Mouse (Mus musculus) lung, embryonic 14.5 days (tissue): Measurements from ENCODE around the gene Gm20388. TPM values are rescaled to one million over a fixed set of nuclear protein-coding genes. Genes with fewer than 3 reads are reported as not detected.

Experiments used
- ATAC-seq: fragments of 200-750 bp; cut with Nextera tagmentation; 2 replicates; pipeline ENCODE4 v1.8.0; 2017; ENCODE audit warnings: mild to moderate bottlenecking, moderate TSS enrichment, moderate library complexity; ENCODE audit not compliant: insufficient read depth
- DNase-seq: peaks from one replicate; pipeline ENCODE4 v3.0.0-alpha.2; 2015
- H3K27ac ChIP-seq: fragments of 300-500 bp; sonication (generic); 2 replicates; pipeline ENCODE4 v1.5.1; 2014; ENCODE audit warnings: low read depth, mild to moderate bottlenecking, moderate library complexity
- H3K27me3 ChIP-seq: fragments of 300-500 bp; sonication (generic); 2 replicates; pipeline ENCODE4 v1.6.1; 2014; ENCODE audit warnings: low read length, control low read depth; ENCODE audit not compliant: insufficient read depth
- H3K36me3 ChIP-seq: fragments of 300-500 bp; sonication (generic); 2 replicates; pipeline ENCODE4 v1.6.1; 2014; ENCODE audit warnings: control low read depth; ENCODE audit not compliant: insufficient read depth
- H3K4me1 ChIP-seq: fragments of 300-500 bp; sonication (generic); 2 replicates; pipeline ENCODE4 v1.6.1; 2014; ENCODE audit warnings: antibody characterized with exemption, control low read depth; ENCODE audit not compliant: insufficient read depth
- H3K4me2 ChIP-seq: fragments of 300-500 bp; sonication (generic); 2 replicates; pipeline ENCODE4 v1.6.1; 2014; ENCODE audit warnings: mild to moderate bottlenecking
- H3K4me3 ChIP-seq: fragments of 300-500 bp; sonication (generic); 2 replicates; pipeline ENCODE4 v1.5.1; 2014; ENCODE audit warnings: low read depth, low read length
- H3K9ac ChIP-seq: fragments of 300-500 bp; sonication (generic); 2 replicates; pipeline ENCODE4 v1.6.1; 2014
- H3K9me3 ChIP-seq: fragments of 300-500 bp; sonication (generic); 2 replicates; pipeline ENCODE4 v1.6.1; 2016; ENCODE audit warnings: low read depth, low read length, control low read depth
- CTCF ChIP-seq: IDR thresholded peaks from 2 replicates; pipeline ENCODE4 v1.5.1; 2016; ENCODE audit warnings: antibody characterized with exemption, low read depth
- WGBS: fragments of 180-500 bp; shearing (Covaris S2); extraction: QIAGEN DNeasy Blood & Tissue Kit; methylation state at CpG from one replicate; pipeline ENCODE4 v1.1.7; 2014; 5-methylcytosine and 5-hydroxymethylcytosine counted together
- polyA plus RNA-seq: library from polyadenylated mRNA; unstranded; fragments of >200 nt; fragmentation: Nextera tagmentation; extraction: Ambion mirVana; gene quantifications from 2 replicates; pipeline ENCODE4 v1.2.1, GENCODE M21; 2014

Gene Gm20388
- polyA plus RNA-seq, 1 experiment from 2014 or later = not detected

DNA sequence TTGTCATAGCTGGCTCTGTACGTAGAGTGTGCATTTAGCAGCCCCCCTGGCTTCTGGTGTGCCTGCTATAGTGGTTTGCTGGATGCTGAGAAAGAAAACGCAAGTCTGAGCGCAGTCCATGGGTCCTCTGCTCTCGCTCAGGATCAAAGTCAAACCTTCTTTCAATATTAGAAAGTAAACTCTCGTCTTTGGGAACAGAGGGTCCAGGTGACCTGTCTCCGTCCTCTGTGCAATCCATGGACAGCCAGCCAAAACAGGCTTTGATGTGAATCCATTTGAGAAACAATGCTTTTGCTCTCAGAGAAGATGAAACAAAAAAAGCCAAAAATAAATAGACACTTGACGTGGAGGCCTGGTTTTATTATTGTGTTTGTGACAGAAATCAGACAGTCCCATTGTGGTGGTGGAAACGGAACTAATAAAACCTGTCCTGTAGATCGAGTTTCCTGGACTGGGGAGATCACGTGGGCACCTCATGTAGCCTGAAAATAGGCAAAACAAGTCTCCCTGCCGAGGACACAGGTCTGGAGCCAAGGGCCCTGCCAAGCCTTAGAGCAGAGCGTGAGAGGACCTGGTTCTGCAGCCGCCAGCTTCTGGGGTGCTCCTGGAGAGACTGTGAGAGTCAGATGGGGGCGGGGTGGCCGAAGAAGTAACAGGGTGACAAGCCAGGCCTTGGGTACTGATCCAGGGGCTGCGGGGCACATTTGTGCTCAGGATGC, 3902.7 kb downstream of the Gm20388 start:
- ATAC-seq (no peak), DNase-seq (no peak)
- Histone ChIP-seq H3K4me1 (no peaks in the 10 kb centered on the region), H3K27ac (no peak overlapping the region), H3K9me3 (no peaks in the 10 kb centered on the region), H3K36me3 (no peaks in the 10 kb centered on the region), H3K9ac (no peak overlapping the region), H3K4me3 (no peak overlapping the region), H3K27me3 (no peaks in the 10 kb centered on the region), H3K4me2 (no peak overlapping the region)
- no peak for TF ChIP-seq CTCF
- WGBS = 69% methylated on average over 16 of the region's 16 CpGs

DNA sequence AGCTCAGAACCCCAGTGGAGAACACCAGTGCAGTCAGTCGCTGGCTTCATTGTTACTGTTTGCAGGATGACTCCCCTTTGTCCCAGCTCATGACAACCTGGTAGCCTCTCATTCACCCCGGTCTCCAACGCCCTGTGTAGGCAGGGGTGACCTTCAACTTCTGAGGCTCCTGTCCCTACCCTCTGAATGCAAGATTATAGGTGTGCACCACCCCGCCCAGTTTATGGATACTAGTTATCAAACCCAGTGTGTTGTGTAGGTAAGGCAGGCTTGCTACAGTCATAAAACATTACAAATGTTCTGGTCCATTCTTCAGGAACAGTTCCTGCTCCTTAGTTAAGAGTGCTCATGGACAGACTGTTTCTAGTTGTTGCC, 3903.2 kb downstream of the Gm20388 start:
- no peak overlapping the region for H3K27ac ChIP-seq
- no peaks in the 10 kb centered on the region for H3K9me3 ChIP-seq
- DNase-seq (no peak), ATAC-seq (no peak)
- TF ChIP-seq CTCF = no peak
- H3K36me3 ChIP-seq = no peaks in the 10 kb centered on the region
- H3K9ac ChIP-seq = no peak overlapping the region
- H3K27me3 ChIP-seq = no peaks in the 10 kb centered on the region
- no peaks in the 10 kb centered on the region for H3K4me1 ChIP-seq
- no peak overlapping the region for H3K4me2 ChIP-seq
- 87% methylated on average over 4 of the region's 4 CpGs for WGBS
- H3K4me3 ChIP-seq = no peak overlapping the region

DNA sequence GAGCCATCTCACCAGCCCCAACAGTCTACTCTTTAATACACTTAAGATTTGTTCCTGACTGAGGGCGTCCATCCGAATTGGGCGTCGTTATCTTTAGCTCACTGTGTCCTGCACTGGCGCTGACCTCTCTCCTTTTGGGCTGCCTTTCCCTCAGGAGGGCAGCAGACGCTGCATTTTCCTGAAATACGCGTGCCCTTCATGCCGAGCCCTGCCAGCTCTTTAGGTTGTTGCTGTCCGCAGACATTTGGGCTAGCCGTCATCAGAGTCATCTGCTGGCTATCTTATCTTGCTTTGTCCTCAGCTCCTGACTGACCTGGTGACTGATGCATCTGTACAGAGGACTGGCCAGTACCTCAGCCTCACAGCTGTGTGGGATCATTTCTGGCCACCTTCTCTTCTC, 3904.7 kb downstream of the Gm20388 start:
- no peaks in the 10 kb centered on the region for H3K9me3 ChIP-seq
- no peaks in the 10 kb centered on the region for H3K4me1 ChIP-seq
- ATAC-seq (no peak), DNase-seq (no peak)
- H3K4me3 ChIP-seq = no peak overlapping the region
- H3K9ac ChIP-seq = no peak overlapping the region
- WGBS = 75% methylated on average over 11 of the region's 11 CpGs
- no peaks in the 10 kb centered on the region for H3K36me3 ChIP-seq
- no peaks in the 10 kb centered on the region for H3K27me3 ChIP-seq
- no peak overlapping the region for H3K4me2 ChIP-seq
- no peak overlapping the region for H3K27ac ChIP-seq
- no peak for TF ChIP-seq CTCF

DNA sequence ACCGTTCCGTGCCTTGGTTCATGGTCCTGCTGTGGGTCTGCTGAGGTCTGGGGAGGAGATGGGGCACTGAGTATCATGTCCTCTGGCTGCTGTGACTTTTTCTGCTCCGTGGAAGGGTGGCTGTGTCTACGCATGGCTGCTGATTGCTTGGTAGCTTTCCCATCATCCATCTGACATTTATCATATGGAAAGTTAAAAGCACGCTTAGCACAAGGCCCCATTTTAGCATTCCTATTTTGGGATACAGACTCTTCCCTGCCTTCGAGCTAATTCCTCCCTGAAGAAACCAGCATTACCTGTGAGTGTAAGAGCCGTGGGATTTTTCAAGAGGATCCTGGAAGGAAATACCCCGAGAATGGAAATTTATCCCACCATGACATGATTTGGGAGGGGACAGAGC, 3906.3 kb downstream of the Gm20388 start:
- Histone ChIP-seq H3K27ac (no peak overlapping the region), H3K9me3 (no peaks in the 10 kb centered on the region), H3K36me3 (no peaks in the 10 kb centered on the region), H3K4me2 (no peak overlapping the region), H3K4me1 (no peaks in the 10 kb centered on the region), H3K9ac (no peak overlapping the region), H3K27me3 (no peaks in the 10 kb centered on the region), H3K4me3 (no peak overlapping the region)
- ATAC-seq = no peak
- WGBS = 78% methylated on average over 8 of the region's 8 CpGs
- no peak for DNase-seq
- TF ChIP-seq CTCF = no peak

DNA sequence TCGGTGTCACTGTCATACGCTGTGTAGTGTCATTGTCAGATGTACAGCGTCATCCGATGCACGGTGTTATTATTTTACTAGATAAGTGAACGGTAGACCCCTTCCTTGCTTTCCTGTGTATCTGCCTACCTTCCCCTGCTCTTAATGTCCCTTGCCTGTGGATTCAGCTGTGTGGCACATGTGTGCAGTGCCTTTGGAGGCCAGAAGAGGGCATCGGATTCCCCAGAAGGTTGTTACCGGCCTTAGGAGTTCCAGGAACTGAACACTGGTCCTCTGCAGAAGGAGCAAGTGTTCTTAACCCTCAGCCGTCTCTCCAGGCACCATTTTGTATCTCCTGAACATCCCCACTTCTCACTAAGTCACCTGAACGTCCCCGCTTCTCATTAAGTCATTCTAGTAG, 3907.1 kb downstream of the Gm20388 start:
- Histone ChIP-seq H3K9ac (no peak overlapping the region), H3K9me3 (no peaks in the 10 kb centered on the region), H3K4me1 (no peaks in the 10 kb centered on the region), H3K4me2 (no peak overlapping the region), H3K27me3 (no peaks in the 10 kb centered on the region), H3K27ac (no peak overlapping the region), H3K36me3 (no peaks in the 10 kb centered on the region), H3K4me3 (no peak overlapping the region)
- no peak for TF ChIP-seq CTCF
- 87% methylated on average over 11 of the region's 11 CpGs for WGBS
- ATAC-seq = no peak
- no peak for DNase-seq

DNA sequence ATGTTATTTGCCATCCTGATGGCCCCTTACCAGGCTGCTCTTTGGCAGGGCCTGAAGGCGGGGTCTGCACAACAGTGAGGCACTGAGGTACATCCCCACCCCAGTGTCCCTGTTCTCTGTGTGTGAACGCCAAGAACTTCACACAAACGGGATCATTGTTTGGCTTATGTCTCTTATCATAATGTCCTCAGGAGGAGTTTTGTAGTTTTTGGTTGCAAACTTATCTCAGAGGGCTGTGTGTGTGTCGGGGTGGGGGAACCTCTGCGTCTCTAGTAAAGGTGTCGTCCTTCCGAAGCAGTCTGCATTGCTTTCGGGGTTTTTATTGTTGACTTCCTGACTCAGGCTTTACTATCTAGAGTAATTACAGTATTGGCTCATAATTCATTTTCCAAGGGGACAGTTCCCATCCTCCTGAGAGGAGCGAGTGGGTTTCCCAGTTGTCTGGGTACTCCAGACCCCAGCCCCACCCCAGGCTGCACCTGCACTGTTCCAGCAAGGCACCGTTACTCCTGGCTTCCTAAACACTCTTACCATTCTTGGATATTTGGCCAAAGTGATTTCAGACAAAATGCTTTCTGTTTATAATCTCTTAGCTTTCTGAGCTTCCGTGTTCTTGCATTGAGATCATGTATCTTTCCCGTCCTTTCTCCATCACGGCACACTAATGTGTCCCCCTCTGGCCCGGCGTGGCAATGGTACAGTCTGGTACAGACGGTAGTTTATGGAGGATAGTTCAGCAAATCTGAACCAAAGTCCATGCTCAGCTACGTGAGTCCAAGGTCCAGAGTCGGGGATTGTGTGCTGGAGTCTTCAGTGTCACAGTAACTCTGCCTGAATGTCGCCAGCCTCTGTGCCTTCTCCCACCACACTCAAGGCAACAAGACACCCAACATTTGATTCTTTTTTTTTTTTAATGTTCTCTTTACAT, 3909.3 kb downstream of the Gm20388 start:
- no peak for ATAC-seq
- Histone ChIP-seq H3K9ac (no peak overlapping the region), H3K4me3 (no peak overlapping the region), H3K4me2 (no peak overlapping the region), H3K36me3 (peaks cover 12% of the 10 kb centered on the region), H3K27ac (no peak overlapping the region), H3K9me3 (no peaks in the 10 kb centered on the region), H3K27me3 (no peaks in the 10 kb centered on the region), H3K4me1 (no peaks in the 10 kb centered on the region)
- no peak for DNase-seq
- no peak for TF ChIP-seq CTCF
- 83% methylated on average over 19 of the region's 19 CpGs for WGBS

DNA sequence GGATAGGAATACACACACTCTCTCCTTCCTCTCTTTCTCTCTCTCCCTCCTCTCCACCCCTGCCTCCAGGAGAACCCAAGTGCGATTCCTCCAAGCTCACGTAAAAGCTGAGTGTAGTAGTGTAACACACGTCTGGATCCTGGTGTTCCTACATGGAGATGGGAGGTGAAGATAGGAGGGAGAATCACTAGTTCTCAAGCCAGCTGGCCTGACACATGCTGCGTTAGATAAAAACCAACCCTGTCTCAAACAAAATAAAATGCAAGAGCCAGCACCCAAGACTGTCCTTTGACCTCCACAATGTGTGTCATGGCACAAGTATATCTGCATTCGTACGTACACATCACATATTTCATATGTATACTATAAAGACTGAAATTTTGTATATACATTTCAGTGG, 3910.1 kb downstream of the Gm20388 start:
- H3K27me3 ChIP-seq = no peaks in the 10 kb centered on the region
- no peaks in the 10 kb centered on the region for H3K4me1 ChIP-seq
- TF ChIP-seq CTCF = no peak
- no peak for ATAC-seq
- 88% methylated on average over 6 of the region's 6 CpGs for WGBS
- peaks cover 15% of the 10 kb centered on the region for H3K36me3 ChIP-seq
- no peak overlapping the region for H3K9ac ChIP-seq
- H3K4me2 ChIP-seq = no peak overlapping the region
- H3K4me3 ChIP-seq = no peak overlapping the region
- no peak for DNase-seq
- H3K27ac ChIP-seq = no peak overlapping the region
- no peaks in the 10 kb centered on the region for H3K9me3 ChIP-seq
